Mouse (Mus musculus) gastrocnemius, postnatal 4 days (tissue): ENCODE data around the gene Dtx1. TPM values are rescaled to one million over a fixed set of nuclear protein-coding genes. Genes with fewer than 3 reads are reported as not detected.

Experiments
- DNase-seq, 2 experiments: peaks; one replicate each; pipeline ENCODE4 v3.0.0; 2021 to 2022; ENCODE audit warnings: low spot score in 2 of 2, mixed read lengths in 2 of 2
- total RNA-seq, 2 experiments: library from RNA; stranded (reverse); gene quantifications; 2 replicates each; pipeline ENCODE4 v1.2.3; 2021

Gene Dtx1
- total RNA-seq, 2 experiments from 2014 or later: 0.98 to 1.9 TPM

- DNase-seq: no peak
These were observed 30.8 kb downstream of the Dtx1 start for GRCm38 (mm10) chr5:120680918-120681317.

- peak; percentile 57 to 85 for DNase-seq
These were observed 31.8 kb downstream of the Dtx1 start for GRCm38 (mm10) chr5:120679676-120680555.

GRCm38 (mm10) chr5:120677516-120677915, 34.2 kb downstream of the Dtx1 start:
- no peak for DNase-seq

- DNase-seq: peak in 1 of 2 experiments; percentile 55
These were observed 37.2 kb downstream of the Dtx1 start for GRCm38 (mm10) chr5:120674229-120675145.

GRCm38 (mm10) chr5:120673626-120674025, 38.1 kb downstream of the Dtx1 start:
- peak in 1 of 2 experiments; percentile 61 for DNase-seq

GRCm38 (mm10) chr5:120671865-120672264, 39.9 kb downstream of the Dtx1 start:
- DNase-seq: no peak

GRCm38 (mm10) chr5:120670132-120670531, 41.6 kb downstream of the Dtx1 start:
- no peak for DNase-seq

- DNase-seq: no peak
These were observed 43.0 kb downstream of the Dtx1 start for GRCm38 (mm10) chr5:120668761-120669160.

GRCm38 (mm10) chr5:120664888-120665287, 46.8 kb downstream of the Dtx1 start:
- DNase-seq: no peak

- no peak for DNase-seq
These were observed 50.9 kb downstream of the Dtx1 start for GRCm38 (mm10) chr5:120660816-120661215.

GRCm38 (mm10) chr5:120656281-120656751, 55.4 kb downstream of the Dtx1 start:
- no peak for DNase-seq

GRCm38 (mm10) chr5:120653873-120654272, 57.9 kb downstream of the Dtx1 start:
- no peak for DNase-seq

- DNase-seq: no peak
These were observed 58.6 kb downstream of the Dtx1 start for GRCm38 (mm10) chr5:120652915-120653701.

GRCm38 (mm10) chr5:120651230-120651629, 60.5 kb downstream of the Dtx1 start:
- DNase-seq: no peak

- no peak for DNase-seq
These were observed 61.8 kb downstream of the Dtx1 start for GRCm38 (mm10) chr5:120649938-120650337.

- DNase-seq: no peak
These were observed 62.3 kb downstream of the Dtx1 start for GRCm38 (mm10) chr5:120649374-120649933.

GRCm38 (mm10) chr5:120648569-120649373, 63.0 kb downstream of the Dtx1 start, which contains the start of gene Rasal1:
Gene Rasal1 (plus strand): TSS chr5:120648812.
- DNase-seq: no peak

- no peak for DNase-seq
These were observed 63.8 kb downstream of the Dtx1 start for GRCm38 (mm10) chr5:120647814-120648491.

GRCm38 (mm10) chr5:120647361-120647760, 64.4 kb downstream of the Dtx1 start:
- no peak for DNase-seq
